Mouse (Mus musculus) kidney, adult 8-10 months (tissue): ENCODE data around the gene Gm21874.
"Not testable (repeated sequence)": the region's sequence is repeated elsewhere in the genome, so short reads cannot be mapped to it uniquely, and the experiment has no call there.

Experiments used
- DNase-seq, 2 experiments: peaks; one replicate each; pipeline ENCODE4 v3.0.0; 2022

Gene Gm21874

DNA sequence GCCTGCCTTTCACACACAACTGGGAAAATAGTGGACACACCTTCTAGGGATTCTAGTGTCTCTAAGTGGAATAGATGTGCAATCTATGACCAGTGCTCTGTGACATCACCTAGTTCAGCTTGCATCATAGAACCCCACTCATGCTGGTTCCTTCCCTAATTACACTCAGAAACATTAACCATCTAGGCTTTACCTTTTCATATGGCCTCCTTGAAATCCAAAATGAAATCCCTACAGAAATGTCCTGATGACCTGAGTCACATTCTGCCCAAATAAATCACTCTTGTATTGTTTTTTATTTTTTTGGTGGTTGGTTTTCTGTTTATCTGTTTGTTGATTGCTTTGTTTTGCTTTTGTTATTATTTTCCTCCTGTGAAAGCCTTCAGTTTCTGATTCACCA is at the start of gene Gm21874:
Gene Gm21874, minus strand, starts transcription at position 101 of the 400 bp plus-strand sequence.
- not testable (repeated sequence) for DNase-seq
